ENCODE assay signal across 9 mouse cellular contexts in genomic region chr10:49788381-49788906, GRCm38 (mm10). TPM values are rescaled to one million over a fixed set of nuclear protein-coding genes. Genes with fewer than 3 reads are reported as not detected.
DNase-seq lines count a peak whose midpoint lies in the region; ATAC-seq and TF ChIP-seq lines count a peak whose summit lies in the region.
"Had no signal": no experiment of that assay in that cellular context is flagged by ENCODE, and none has a peak within 500 bp of the region (broad histone marks: within the 10 kb centered on the region; RNA-seq: fewer than 3 reads in every experiment).

Gene Grik2 (minus strand): TSS chr10:49788766.

- H3K9ac ChIP-seq in intestine, postnatal 0 days (ENCODE audit: low read depth, low read length), result no peak within 1 kb of the TSS
- no peak within 1 kb of the TSS for H3K9ac ChIP-seq in limb, embryonic 15.5 days
- peak within 1 kb of the TSS; percentile 97 for H3K9ac ChIP-seq in neural tube, embryonic 15.5 days (replicated peaks)

- no peak for ATAC-seq in intestine, postnatal 0 days
- ATAC-seq in limb, embryonic 15.5 days (ENCODE audit: insufficient number of reproducible peaks, low FRiP score, low TSS enrichment, low read depth), result no peak
- peak; percentile 92 for ATAC-seq in neural tube, embryonic 15.5 days (ENCODE audit: low FRiP score)

- TF ChIP-seq CTCF in kidney, adult 2 months (conservative IDR thresholded peaks at IDR 0.05; ENCODE audit: insufficient read depth, insufficient read length, low read depth, low read length), result no peak
- TF ChIP-seq CTCF in intestine, postnatal 0 days (IDR thresholded peaks at IDR 0.05; ENCODE audit: low read depth), result peak; percentile 58

- WGBS in kidney, adult 2 months, result under 1% methylated on average over 41 of the region's 41 CpGs
- WGBS in intestine, postnatal 0 days, result under 1% methylated on average over 41 of the region's 41 CpGs
- WGBS in limb, embryonic 15.5 days, result 1% methylated on average over 40 of the region's 41 CpGs
- WGBS in neural tube, embryonic 15.5 days, result under 1% methylated on average over 41 of the region's 41 CpGs

- no peaks in the 10 kb centered on the region for H3K4me1 ChIP-seq in kidney, adult 2 months (ENCODE audit: control insufficient read depth, insufficient read depth, low read length)
- H3K4me1 ChIP-seq in intestine, postnatal 0 days (replicated peaks; ENCODE audit: control insufficient read depth, insufficient read depth, low read length), result no peaks in the 10 kb centered on the region
- peaks cover 13% of the 10 kb centered on the region for H3K4me1 ChIP-seq in limb, embryonic 15.5 days
- peaks cover 25% of the 10 kb centered on the region for H3K4me1 ChIP-seq in neural tube, embryonic 15.5 days

- H3K4me3 ChIP-seq in kidney, adult 2 months (ENCODE audit: insufficient read depth, low read depth, low read length), result peak within 1 kb of the TSS; percentile 26; the same call in 1 of the 2 replicates
- H3K4me3 ChIP-seq in intestine, postnatal 0 days (ENCODE audit: low read depth, low read length), result peak within 1 kb of the TSS; percentile 50
- H3K4me3 ChIP-seq in limb, embryonic 15.5 days, result peak within 1 kb of the TSS; percentile 53
- peak within 1 kb of the TSS; percentile 85 for H3K4me3 ChIP-seq in neural tube, embryonic 15.5 days (replicated peaks)

- no peaks in the 10 kb centered on the region; the same call in 1 of the 2 replicates for H3K27me3 ChIP-seq in kidney, adult 2 months (replicated peaks; ENCODE audit: control insufficient read depth, insufficient read depth, low read length)
- peaks cover 11% of the 10 kb centered on the region for H3K27me3 ChIP-seq in intestine, postnatal 0 days (replicated peaks; ENCODE audit: control insufficient read depth, insufficient read depth, low read length)
- peaks cover 29% of the 10 kb centered on the region for H3K27me3 ChIP-seq in limb, embryonic 15.5 days
- no peaks in the 10 kb centered on the region for H3K27me3 ChIP-seq in neural tube, embryonic 15.5 days (replicated peaks)

- no peaks in the 10 kb centered on the region for H3K9me3 ChIP-seq in intestine, postnatal 0 days (ENCODE audit: control insufficient read depth)
- H3K9me3 ChIP-seq in limb, embryonic 15.5 days, result no peaks in the 10 kb centered on the region
- H3K9me3 ChIP-seq in neural tube, embryonic 15.5 days (replicated peaks), result no peaks in the 10 kb centered on the region
- H3K9me3 ChIP-seq: G1E had no signal

- DNase-seq in kidney, adult 2 months, result no peak
- no peak for DNase-seq in kidney, adult 11 months
- peak; percentile 94 to 95 for DNase-seq in cerebellum, postnatal 25 days
- DNase-seq in frontal cortex, postnatal 25 days (ENCODE audit: low spot score in 2 of 2), result peak; percentile 70 to 79
- no peak for DNase-seq in c-Kit-positive CD71-positive TER-119-positive erythroid progenitor cells, embryonic 14.5 days (ENCODE audit: low spot score)

- TF ChIP-seq POLR2A in kidney, adult 2 months (IDR thresholded peaks at IDR 0.05; ENCODE audit: low read depth, low read length), result no peak

- H3K27ac ChIP-seq in kidney, adult 2 months (ENCODE audit: insufficient read depth, low read depth, low read length), result no peak within 1 kb of the TSS
- H3K27ac ChIP-seq in intestine, postnatal 0 days (ENCODE audit: low read depth, low read length), result no peak within 1 kb of the TSS
- no peak within 1 kb of the TSS for H3K27ac ChIP-seq in limb, embryonic 15.5 days
- H3K27ac ChIP-seq in neural tube, embryonic 15.5 days (replicated peaks), result peak within 1 kb of the TSS; percentile 95

- peak within 1 kb of the TSS; percentile 81 for H3K4me2 ChIP-seq in intestine, postnatal 0 days (replicated peaks; ENCODE audit: low read depth)
- peak within 1 kb of the TSS; percentile 95 for H3K4me2 ChIP-seq in limb, embryonic 15.5 days
- H3K4me2 ChIP-seq in neural tube, embryonic 15.5 days, result peak within 1 kb of the TSS; percentile 67

- H3K36me3 ChIP-seq in kidney, adult 2 months (ENCODE audit: control insufficient read depth, insufficient read depth, low read length), result no peaks in the 10 kb centered on the region
- no peaks in the 10 kb centered on the region for H3K36me3 ChIP-seq in intestine, postnatal 0 days (ENCODE audit: control insufficient read depth, insufficient read depth)
- no peaks in the 10 kb centered on the region for H3K36me3 ChIP-seq in limb, embryonic 15.5 days
- no peaks in the 10 kb centered on the region for H3K36me3 ChIP-seq in neural tube, embryonic 15.5 days
- H3K36me3 ChIP-seq: G1E had no signal

RNA-seq across cellular contexts. Expression of gene Grik2, which starts in this region (rescaled TPM):
- polyA plus RNA-seq in kidney, adult 2 months (2012; rRNA removed), result 0.08 and 0.11 TPM in 2 replicates
- polyA plus RNA-seq in intestine, postnatal 0 days (2015; fragmentation: Nextera tagmentation; extraction: Ambion mirVana), result 0.59 and 1.2 TPM in 2 replicates
- polyA plus RNA-seq in limb, embryonic 15.5 days (2015; fragmentation: Nextera tagmentation; extraction: Ambion mirVana), result 1.6 and 2.4 TPM in 2 replicates
- polyA plus RNA-seq in neural tube, embryonic 15.5 days (2015; fragmentation: Nextera tagmentation; extraction: Ambion mirVana), result 27.9 and 33.6 TPM in 2 replicates
- polyA plus RNA-seq: G1E had no signal

Comparison
In these comparisons a context has a peak if more than half of its experiments do, and no peak if none do; other contexts are left out.
1. DNase-seq: peak in cerebellum, postnatal 25 days (2 of 2) and frontal cortex, postnatal 25 days (2 of 2); none in kidney, adult 2 months (single experiment), kidney, adult 11 months (single experiment) and c-Kit-positive CD71-positive TER-119-positive erythroid progenitor cells, embryonic 14.5 days (single experiment).
2. H3K4me3 ChIP-seq: peak in every context shown above with its lines; median percentile 85 in neural tube, embryonic 15.5 days; 53 in limb, embryonic 15.5 days; 50 in intestine, postnatal 0 days; 26 in kidney, adult 2 months.
3. Peak in every context shown above with its lines, with median percentiles within 50 percentile points of each other: H3K4me2 ChIP-seq.